Mouse (Mus musculus): ENCODE data around the gene Cdkal1. TPM values are rescaled to one million over a fixed set of nuclear protein-coding genes. Genes with fewer than 3 reads are reported as not detected.

Cdkal1 gene
- total RNA-seq, 1 experiment from 2014 or later, result 28.4 TPM

- DNase-seq, result no peak
Observed at GRCm38 (mm10) chr13:29766377-29766776, 89.1 kb downstream of the Cdkal1 start.

GRCm38 (mm10) chr13:29765296-29765695, 90.2 kb downstream of the Cdkal1 start:
- DNase-seq, result no peak

- no peak for DNase-seq
Observed at GRCm38 (mm10) chr13:29759691-29760467, 95.6 kb downstream of the Cdkal1 start.

GRCm38 (mm10) chr13:29756052-29756451, 99.4 kb downstream of the Cdkal1 start:
- DNase-seq, result no peak

- DNase-seq, result no peak
Observed at GRCm38 (mm10) chr13:29753254-29753653, 102.2 kb downstream of the Cdkal1 start.

GRCm38 (mm10) chr13:29752061-29752460, 103.4 kb downstream of the Cdkal1 start:
- no peak for DNase-seq

- DNase-seq, result no peak
Observed at GRCm38 (mm10) chr13:29751201-29751600, 104.3 kb downstream of the Cdkal1 start.

- DNase-seq, result no peak
Observed at GRCm38 (mm10) chr13:29747347-29747647, 108.2 kb downstream of the Cdkal1 start.

GRCm38 (mm10) chr13:29746501-29747346, 108.8 kb downstream of the Cdkal1 start:
- no peak for DNase-seq

- no peak for DNase-seq
Observed at GRCm38 (mm10) chr13:29745073-29745472, 110.4 kb downstream of the Cdkal1 start.

GRCm38 (mm10) chr13:29744188-29744587, 111.3 kb downstream of the Cdkal1 start:
- DNase-seq, result no peak

GRCm38 (mm10) chr13:29743761-29744160, 111.7 kb downstream of the Cdkal1 start:
- no peak for DNase-seq

- no peak for DNase-seq
Observed at GRCm38 (mm10) chr13:29737675-29738461, 117.6 kb downstream of the Cdkal1 start.

- DNase-seq, result no peak
Observed at GRCm38 (mm10) chr13:29734496-29734895, 121.0 kb downstream of the Cdkal1 start.

- no peak for DNase-seq
Observed at GRCm38 (mm10) chr13:29726154-29726825, 129.2 kb downstream of the Cdkal1 start.

- no peak for DNase-seq
Observed at GRCm38 (mm10) chr13:29724855-29725254, 130.6 kb downstream of the Cdkal1 start.

- DNase-seq, result no peak
Observed at GRCm38 (mm10) chr13:29723150-29723549, 132.3 kb downstream of the Cdkal1 start.

- DNase-seq, result no peak
Observed at GRCm38 (mm10) chr13:29721206-29721605, 134.3 kb downstream of the Cdkal1 start.

- DNase-seq, result no peak
Observed at GRCm38 (mm10) chr13:29716550-29716949, 138.9 kb downstream of the Cdkal1 start.

GRCm38 (mm10) chr13:29715241-29715841, 140.1 kb downstream of the Cdkal1 start:
- no peak for DNase-seq

- no peak for DNase-seq
Observed at GRCm38 (mm10) chr13:29707620-29708019, 147.9 kb downstream of the Cdkal1 start.

- DNase-seq, result peak; percentile 24
Observed at GRCm38 (mm10) chr13:29701400-29701799, 154.1 kb downstream of the Cdkal1 start.
